Mouse (Mus musculus): ENCODE data around the gene Rbfox2. TPM values are rescaled to one million over a fixed set of nuclear protein-coding genes. Genes with fewer than 3 reads are reported as not detected.

Rbfox2 gene
- total and polyA plus RNA-seq, 3 experiments, result 0.89 TPM; not detected in 2

DNA sequence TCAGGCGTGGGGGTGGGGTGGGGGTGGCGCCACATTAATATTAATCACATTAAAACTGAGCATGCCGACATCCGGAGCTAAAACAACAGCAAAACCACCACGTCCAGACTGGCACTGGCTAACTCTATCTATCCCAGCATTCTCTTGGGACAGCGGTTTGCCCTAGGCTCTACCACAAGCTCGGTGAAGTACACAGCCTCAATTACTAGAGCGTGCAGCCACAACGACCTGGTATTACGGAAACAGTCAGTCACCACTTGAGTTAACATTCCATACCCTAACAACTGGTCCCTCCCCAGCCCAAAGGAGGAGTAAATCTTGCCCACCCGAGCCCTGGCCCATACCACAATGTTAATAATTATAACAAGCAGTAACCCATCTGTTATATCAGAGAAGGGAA is 217.6 kb downstream of the Rbfox2 start:
- Histone ChIP-seq H3K4me2 (ENCODE audit: insufficient read depth, low read depth, poor library complexity, severe bottlenecking) (no peak overlapping the region), H3K79me2 (replicated peaks; ENCODE audit: control insufficient read depth, extremely low read depth, insufficient read depth, poor library complexity, severe bottlenecking) (no peaks in the 10 kb centered on the region), H3K4me3 (replicated peaks in 1 of 3; ENCODE audit: low read depth in 2 of 3, low read length in 2 of 3, poor library complexity in 1 of 3) (no peak overlapping the region), H3K36me3 (replicated peaks in 1 of 2; ENCODE audit: control insufficient read depth in 1 of 2, insufficient read depth in 1 of 2, low read length in 1 of 2) (no peaks in the 10 kb centered on the region), H3K4me1 (ENCODE audit: control insufficient read depth in 1 of 2, insufficient read depth in 2 of 2) (peaks cover 0 to 4% of the 10 kb centered on the region in 2 experiments; a peak in 2 of 4 replicates), H3K27me3 (replicated peaks) (peaks cover 98% of the 10 kb centered on the region), H3K9me3 (replicated peaks; ENCODE audit: low read length) (no peaks in the 10 kb centered on the region), H3K27ac (ENCODE audit: insufficient read depth, low read depth) (no peak overlapping the region), H3K9ac (ENCODE audit: insufficient read depth, low read depth) (no peak overlapping the region)
- in situ Hi-C loops (cut with MboI; ENCODE audit: low pct_ligation_motif_present, low pct_unique_long_range_greater_than_20kb, low sequenced_read_pairs), result no loop called here
- dilution Hi-C loops (cut with MboI; ENCODE audit: extremely low pct_ligation_motif_present, extremely low pct_unique_long_range_greater_than_20kb, low sequenced_read_pairs), result no loop called here
- TF ChIP-seq MAX (IDR thresholded peaks at IDR 0.05; ENCODE audit: low read length), result no peak
- no peak for TF ChIP-seq MEF2A (IDR thresholded peaks at IDR 0.05; ENCODE audit: borderline replicate concordance, low read depth, low read length)
- TF ChIP-seq POLR2A (IDR thresholded peaks at IDR 0.05; ENCODE audit: low read depth, low read length), result no peak
- TF ChIP-seq SIN3A (IDR thresholded peaks at IDR 0.05; ENCODE audit: low read length), result peak; percentile 42; the same call in 1 of the 2 replicates
- TF ChIP-seq ZMIZ1 (IDR thresholded peaks at IDR 0.05; ENCODE audit: low read depth, low read length), result no peak
- peak; percentile 17; the same call in 1 of the 2 replicates for TF ChIP-seq JUN (IDR thresholded peaks at IDR 0.05; ENCODE audit: insufficient read depth, low read depth, low read length)
- TF ChIP-seq MAFK (IDR thresholded peaks at IDR 0.05; ENCODE audit: insufficient replicate concordance, low read length), result peak; percentile 90
- no peak for TF ChIP-seq ZKSCAN1 (IDR thresholded peaks at IDR 0.05; ENCODE audit: borderline replicate concordance, low read depth, low read length)
- TF ChIP-seq ETS1 (conservative IDR thresholded peaks at IDR 0.05; ENCODE audit: low read depth, low read length), result peak; percentile 28; the same call in 1 of the 2 replicates
- no peak for TF ChIP-seq TCF12 (IDR thresholded peaks at IDR 0.05; ENCODE audit: low read depth, low read length)
- TF ChIP-seq MYC (IDR thresholded peaks at IDR 0.05; ENCODE audit: low read depth, low read length), result no peak
- no peak for TF ChIP-seq TBP (conservative IDR thresholded peaks at IDR 0.05; ENCODE audit: low read depth, low read length)
- no peak for TF ChIP-seq POLR2AphosphoS2 (IDR thresholded peaks at IDR 0.05; ENCODE audit: low read depth, low read length)
- TF ChIP-seq EP300 (IDR thresholded peaks at IDR 0.05; ENCODE audit: low read length), result peak; percentile 39
- no peak for TF ChIP-seq USF1 (IDR thresholded peaks at IDR 0.05; ENCODE audit: low read depth, low read length)
- TF ChIP-seq RAD21 (IDR thresholded peaks at IDR 0.05; ENCODE audit: low read depth, low read length), result no peak
- no peak for TF ChIP-seq ZC3H11A (IDR thresholded peaks at IDR 0.05; ENCODE audit: low read depth, low read length)
- TF ChIP-seq MXI1 (IDR thresholded peaks at IDR 0.05; ENCODE audit: low read depth, low read length), result no peak
- TF ChIP-seq BHLHE40 (IDR thresholded peaks at IDR 0.05; ENCODE audit: low read depth, low read length), result peak; percentile 67
- TF ChIP-seq MAZ (IDR thresholded peaks at IDR 0.05; ENCODE audit: low read depth, low read length), result no peak
- no peak for TF ChIP-seq HCFC1 (IDR thresholded peaks at IDR 0.05; ENCODE audit: low read depth, low read length)
- no peak for TF ChIP-seq PAX5 (IDR thresholded peaks at IDR 0.05; ENCODE audit: low read length)
- no peak for TF ChIP-seq NRF1 (IDR thresholded peaks at IDR 0.05; ENCODE audit: low read depth, low read length)
- peak; percentile 46; the same call in 1 of the 2 replicates for TF ChIP-seq JUND (conservative IDR thresholded peaks at IDR 0.05; ENCODE audit: low read depth, low read length)
- DNase-seq (ENCODE audit: extremely low read depth), result peak; percentile 62
